Mouse (Mus musculus) intestine, postnatal 0 days (tissue): ENCODE measurements around the gene Samd8. TPM values are rescaled to one million over a fixed set of nuclear protein-coding genes. Genes with fewer than 3 reads are reported as not detected.

ENCODE experiments used
- ATAC-seq: fragments of 200-750 bp; cut with Nextera tagmentation; 2 replicates; pipeline ENCODE4 v1.8.0; 2017; ENCODE audit warnings: mild to moderate bottlenecking, moderate TSS enrichment, moderate library complexity
- H3K27ac ChIP-seq: fragments of 300-500 bp; sonication (generic); 2 replicates; pipeline ENCODE4 v1.5.1; 2014; ENCODE audit warnings: mild to moderate bottlenecking, low read depth, low read length, moderate library complexity
- H3K27me3 ChIP-seq: fragments of 300-500 bp; sonication (generic); replicated peaks from 2 replicates; pipeline ENCODE4 v1.6.1; 2014; ENCODE audit warnings: low read length, mixed read lengths; ENCODE audit not compliant: control insufficient read depth, insufficient read depth
- H3K36me3 ChIP-seq: fragments of 300-500 bp; sonication (generic); 2 replicates; pipeline ENCODE4 v1.6.1; 2014; ENCODE audit warnings: mild to moderate bottlenecking, moderate library complexity; ENCODE audit not compliant: control insufficient read depth, insufficient read depth
- H3K4me1 ChIP-seq: fragments of 300-500 bp; sonication (generic); replicated peaks from 2 replicates; pipeline ENCODE4 v1.6.1; 2014; ENCODE audit warnings: antibody characterized with exemption, low read length, mixed read lengths; ENCODE audit not compliant: control insufficient read depth, insufficient read depth
- H3K4me2 ChIP-seq: fragments of 300-500 bp; sonication (generic); replicated peaks from 2 replicates; pipeline ENCODE4 v1.6.1; 2014; ENCODE audit warnings: low read depth, mild to moderate bottlenecking, moderate library complexity
- H3K4me3 ChIP-seq: fragments of 300-500 bp; sonication (generic); 2 replicates; pipeline ENCODE4 v1.5.1; 2014; ENCODE audit warnings: low read depth, low read length
- H3K9ac ChIP-seq: fragments of 300-500 bp; sonication (generic); 2 replicates; pipeline ENCODE4 v1.6.1; 2014; ENCODE audit warnings: mild to moderate bottlenecking, low read depth, low read length
- H3K9me3 ChIP-seq: fragments of 300-500 bp; sonication (generic); 2 replicates; pipeline ENCODE4 v1.6.1; 2016; ENCODE audit warnings: mixed run types; ENCODE audit not compliant: control insufficient read depth
- CTCF ChIP-seq: sonication (generic); IDR thresholded peaks from 2 replicates; pipeline ENCODE4 v1.5.1; 2016; ENCODE audit warnings: low read depth, mild to moderate bottlenecking, control low read depth, antibody characterized with exemption, moderate library complexity
- WGBS: fragments of 180-500 bp; shearing (Covaris S2); extraction: QIAGEN DNeasy Blood & Tissue Kit; methylation state at CpG from one replicate; pipeline ENCODE4 v1.1.7; 2014; 5-methylcytosine and 5-hydroxymethylcytosine counted together
- polyA plus RNA-seq: library from polyadenylated mRNA; unstranded; fragments of >200 nt; fragmentation: Nextera tagmentation; extraction: Ambion mirVana; gene quantifications from 2 replicates; pipeline ENCODE4 v1.2.1, GENCODE M21; 2015

Samd8 gene
- polyA plus RNA-seq, result 16.3 and 16.4 TPM in 2 replicates

DNA sequence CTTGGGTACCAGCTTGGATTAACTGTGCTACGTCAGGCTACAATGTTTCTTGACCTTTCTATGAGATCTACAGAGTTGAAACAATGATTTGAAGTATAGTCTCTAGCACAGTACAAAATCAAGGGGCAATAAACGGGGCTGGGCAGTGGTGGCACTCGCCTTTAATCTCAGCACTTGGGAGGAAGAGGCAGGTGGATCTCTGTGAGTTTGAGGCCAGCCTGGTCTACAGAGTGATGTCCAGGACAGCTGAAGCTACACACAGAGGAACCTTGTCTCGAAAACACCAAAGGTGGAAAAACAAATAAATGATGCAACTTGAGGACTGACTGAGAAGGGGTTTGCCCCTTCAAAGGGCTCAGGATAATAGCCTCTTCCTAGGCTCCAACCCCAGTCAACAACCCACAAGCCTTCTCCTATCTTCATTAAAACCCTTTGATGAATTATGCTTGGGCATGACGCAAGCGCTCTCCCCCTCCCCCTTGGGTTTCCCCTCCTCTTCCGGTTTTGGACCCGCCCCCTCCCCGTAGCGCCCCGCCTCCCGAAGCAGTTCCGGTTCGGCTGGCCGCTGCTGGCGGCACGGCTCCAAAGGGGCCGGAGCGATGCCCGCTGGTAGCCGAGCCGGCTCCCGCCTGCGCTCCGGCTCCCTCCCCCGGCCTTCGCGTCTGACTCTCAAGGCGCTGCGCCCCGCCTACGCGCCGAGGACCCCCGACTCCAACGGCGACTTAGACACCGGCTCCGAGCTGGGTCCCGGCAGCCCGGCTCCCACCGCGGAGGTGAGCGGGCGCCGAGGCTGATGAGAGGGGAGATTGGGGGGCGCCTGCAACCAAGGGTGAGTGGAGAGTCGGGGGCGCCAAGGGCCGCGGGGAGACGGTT lies at the start of gene Samd8:
Gene Samd8, plus strand, starts transcription at position 524 of the 873 bp plus-strand sequence.
- Histone ChIP-seq H3K4me3 (peak within 1 kb of the TSS; percentile 100), H3K27me3 (no peaks in the 10 kb centered on the region), H3K9me3 (no peaks in the 10 kb centered on the region), H3K9ac (peak within 1 kb of the TSS; percentile 97), H3K27ac (peak within 1 kb of the TSS; percentile 91), H3K4me1 (peaks cover 5% of the 10 kb centered on the region; the same call in 1 of the 2 replicates), H3K36me3 (no peaks in the 10 kb centered on the region), H3K4me2 (peak within 1 kb of the TSS; percentile 79)
- no peak for TF ChIP-seq CTCF
- WGBS, result 6% methylated on average over 52 of the region's 52 CpGs
- peak; percentile 75 for ATAC-seq

DNA sequence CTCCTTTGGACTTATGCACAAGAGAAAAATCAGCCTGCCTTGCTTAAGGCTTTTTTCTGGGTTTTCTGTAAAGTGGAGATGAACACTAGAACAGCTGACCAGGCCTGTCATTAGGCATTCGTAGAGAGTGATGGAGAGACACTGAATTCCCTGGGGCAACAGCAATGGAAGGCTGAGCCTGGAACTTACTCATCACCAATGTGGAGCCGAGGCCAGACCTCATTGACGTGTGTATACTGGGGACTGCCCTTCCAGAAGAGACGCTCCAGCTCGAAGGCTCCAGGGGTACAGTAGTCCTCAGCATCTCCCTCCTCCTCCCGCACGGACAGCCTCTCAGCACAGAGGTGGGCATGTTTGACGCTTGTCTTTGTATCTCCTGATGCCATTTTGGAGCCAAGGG lies 47.6 kb upstream of the Samd8 start:
- no peak overlapping the region for H3K9ac ChIP-seq
- no peaks in the 10 kb centered on the region for H3K36me3 ChIP-seq
- H3K4me2 ChIP-seq, result no peak overlapping the region
- no peaks in the 10 kb centered on the region for H3K27me3 ChIP-seq
- H3K4me3 ChIP-seq, result no peak overlapping the region
- 93% methylated on average over 8 of the region's 8 CpGs for WGBS
- no peaks in the 10 kb centered on the region for H3K4me1 ChIP-seq
- H3K9me3 ChIP-seq, result no peaks in the 10 kb centered on the region
- ATAC-seq, result no peak
- TF ChIP-seq CTCF, result no peak
- no peak overlapping the region for H3K27ac ChIP-seq

DNA sequence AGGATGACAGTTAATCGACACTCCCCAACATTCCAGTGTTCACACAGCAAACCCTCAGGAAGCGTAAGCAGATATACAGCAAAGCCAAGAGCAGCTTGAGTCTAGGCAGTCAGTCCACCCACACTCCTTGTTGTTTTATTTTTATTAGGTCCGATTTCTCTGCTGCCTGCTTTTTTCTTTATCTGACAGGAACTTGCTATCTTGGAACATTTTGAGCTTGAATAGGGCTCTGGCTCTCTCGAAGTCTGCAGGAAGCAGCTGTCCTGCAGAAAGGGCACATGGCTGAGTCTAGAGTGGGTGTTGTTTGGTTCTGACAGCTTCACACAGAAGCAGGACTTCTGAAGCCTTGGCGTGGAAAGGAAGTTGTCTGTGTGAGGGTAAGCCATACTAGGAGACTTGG lies 47.1 kb upstream of the Samd8 start:
- H3K4me1 ChIP-seq, result no peaks in the 10 kb centered on the region
- no peak overlapping the region for H3K27ac ChIP-seq
- ATAC-seq, result no peak
- H3K36me3 ChIP-seq, result no peaks in the 10 kb centered on the region
- H3K27me3 ChIP-seq, result no peaks in the 10 kb centered on the region
- TF ChIP-seq CTCF, result no peak
- H3K9me3 ChIP-seq, result no peaks in the 10 kb centered on the region
- 61% methylated on average over 5 of the region's 5 CpGs for WGBS
- H3K9ac ChIP-seq, result no peak overlapping the region
- no peak overlapping the region for H3K4me3 ChIP-seq
- no peak overlapping the region for H3K4me2 ChIP-seq

DNA sequence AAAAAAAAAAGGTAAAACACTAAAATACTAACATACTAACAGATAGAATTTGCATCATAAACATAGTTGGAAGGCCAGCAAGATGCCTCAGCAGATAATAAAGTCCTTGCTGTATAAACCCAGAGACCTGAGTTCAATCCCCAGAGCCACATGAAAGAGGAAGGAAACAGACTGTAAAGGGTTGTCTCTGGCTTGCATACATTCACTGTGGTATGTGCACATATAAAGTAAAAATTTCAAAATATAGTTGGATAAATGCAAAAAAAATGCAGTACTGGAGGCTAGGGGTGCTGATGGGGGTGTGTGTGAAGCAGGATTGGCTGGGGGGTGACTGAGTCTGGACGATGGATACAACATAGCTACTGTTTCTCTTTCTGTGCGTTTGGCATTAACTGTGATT lies 44.9 kb upstream of the Samd8 start:
- 96% methylated on average over 2 of the region's 2 CpGs for WGBS
- H3K27ac ChIP-seq, result no peak overlapping the region
- no peaks in the 10 kb centered on the region for H3K36me3 ChIP-seq
- no peaks in the 10 kb centered on the region for H3K4me1 ChIP-seq
- no peaks in the 10 kb centered on the region for H3K9me3 ChIP-seq
- H3K9ac ChIP-seq, result no peak overlapping the region
- H3K4me3 ChIP-seq, result no peak overlapping the region
- H3K4me2 ChIP-seq, result no peak overlapping the region
- no peak for TF ChIP-seq CTCF
- no peak for ATAC-seq
- H3K27me3 ChIP-seq, result no peaks in the 10 kb centered on the region

DNA sequence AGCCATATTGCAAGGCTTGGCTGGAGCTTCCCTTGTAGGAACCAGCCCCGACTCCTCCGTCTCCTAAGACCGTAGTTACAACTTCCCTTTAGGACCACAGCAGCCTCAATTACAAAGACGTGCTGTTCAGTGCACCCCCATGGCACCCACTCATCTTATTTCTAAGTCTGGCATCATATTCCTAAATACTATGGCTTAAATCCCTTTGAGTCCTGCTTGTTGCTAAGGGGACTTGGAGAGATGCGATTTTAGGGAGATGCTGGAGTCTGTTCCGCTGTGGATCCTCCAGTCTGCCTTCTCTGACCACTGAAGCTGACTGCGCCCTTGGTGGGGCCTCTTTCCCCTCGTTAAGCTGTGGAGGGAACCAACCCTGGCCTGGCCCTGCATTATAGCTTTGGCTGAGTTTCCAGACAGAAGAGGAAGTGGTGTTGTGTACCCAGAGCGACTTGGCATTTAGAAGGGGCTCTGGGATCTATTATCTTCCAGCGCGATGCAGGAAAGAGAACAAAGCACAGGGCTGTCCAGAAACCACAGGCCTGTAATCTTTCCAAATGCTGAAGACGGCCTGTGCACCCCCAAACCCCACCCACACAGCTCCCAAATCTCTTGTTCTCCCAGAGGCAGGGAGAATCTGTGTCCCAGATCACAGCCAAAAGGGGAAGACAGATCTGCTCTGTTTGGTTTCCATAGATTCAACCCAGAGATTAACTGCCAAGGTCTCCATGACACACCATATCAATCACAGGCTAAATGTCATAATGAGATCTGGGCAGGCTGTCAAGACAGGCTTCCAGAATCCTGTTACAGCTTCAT lies 43.4 kb upstream of the Samd8 start:
- H3K36me3 ChIP-seq, result no peaks in the 10 kb centered on the region
- no peak for ATAC-seq
- WGBS, result 58% methylated on average over 12 of the region's 12 CpGs
- TF ChIP-seq CTCF, result no peak
- H3K9ac ChIP-seq, result no peak overlapping the region
- no peak overlapping the region for H3K4me3 ChIP-seq
- H3K9me3 ChIP-seq, result no peaks in the 10 kb centered on the region
- no peaks in the 10 kb centered on the region for H3K27me3 ChIP-seq
- H3K4me1 ChIP-seq, result no peaks in the 10 kb centered on the region
- H3K4me2 ChIP-seq, result no peak overlapping the region
- H3K27ac ChIP-seq, result no peak overlapping the region

DNA sequence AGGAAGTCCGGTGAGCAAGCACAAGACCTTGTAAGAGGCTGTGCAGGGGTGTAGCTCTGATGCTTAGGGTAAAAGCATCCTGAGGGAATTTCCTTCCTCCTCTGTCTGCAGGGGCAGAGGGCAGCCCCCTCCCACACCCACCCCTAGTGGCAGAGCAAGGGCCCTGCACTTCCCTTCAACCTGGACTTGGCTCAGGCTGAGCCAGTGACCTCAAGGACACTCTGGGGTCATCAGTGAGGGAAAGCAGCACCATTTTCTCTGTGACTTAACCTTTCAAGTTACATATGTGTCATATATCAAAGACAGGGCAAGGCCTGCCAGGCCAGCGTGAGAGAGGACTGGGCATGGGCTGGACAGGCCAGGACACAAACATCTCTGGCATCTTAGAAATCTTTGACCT lies 40.8 kb upstream of the Samd8 start:
- Histone ChIP-seq H3K27ac (no peak overlapping the region), H3K4me1 (no peaks in the 10 kb centered on the region), H3K36me3 (no peaks in the 10 kb centered on the region), H3K4me2 (no peak overlapping the region), H3K27me3 (no peaks in the 10 kb centered on the region), H3K9me3 (no peaks in the 10 kb centered on the region), H3K9ac (no peak overlapping the region), H3K4me3 (no peak overlapping the region)
- ATAC-seq, result no peak
- TF ChIP-seq CTCF, result peak; percentile 22; the same call in 1 of the 2 replicates
- 71% methylated on average over 2 of the region's 2 CpGs for WGBS
